Mouse (Mus musculus): Measurements from ENCODE around the gene Hexim2. TPM values are rescaled to one million over a fixed set of nuclear protein-coding genes. Genes with fewer than 3 reads are reported as not detected.

Hexim2 gene
- 3.3 TPM for polyA plus RNA-seq (2017; shearing (Covaris generic))

GRCm38 (mm10) chr11:103131701-103132575, at the start of gene Hexim2:
Hexim2 (plus strand) TSS chr11:103132429.

GRCm38 (mm10) chr11:103101481-103101865, 30.8 kb upstream of the Hexim2 start, which contains the start of the genes Plcd3 and Acbd4:
Plcd3 (minus strand) TSS chr11:103101658.
Acbd4 (plus strand) TSS chr11:103101682.

GRCm38 (mm10) chr11:103116008-103116818, 16.0 kb upstream of the Hexim2 start, which contains the start of gene Hexim1:
Hexim1 (plus strand) TSS chr11:103116231.

GRCm38 (mm10) chr11:103170494-103171285, 38.5 kb downstream of the Hexim2 start, which contains the start of gene Fmnl1:
Fmnl1 (plus strand) TSS chr11:103171107.

Other genes with a start within 250 kb of the Hexim2 start
- not detected for gene Fam187a, start 247.3 kb upstream of the Hexim2 start, polyA plus RNA-seq (2017; shearing (Covaris generic))
- gene Gfap, start 231.5 kb upstream of the Hexim2 start, polyA plus RNA-seq (2017; shearing (Covaris generic)) = not detected
- 0.10 TPM for gene Kif18b, start 207.3 kb upstream of the Hexim2 start, polyA plus RNA-seq (2017; shearing (Covaris generic))
- not detected for gene C1ql1, start 185.7 kb upstream of the Hexim2 start, polyA plus RNA-seq (2017; shearing (Covaris generic))
- gene Nmt1, start 104.2 kb upstream of the Hexim2 start, polyA plus RNA-seq (2017; shearing (Covaris generic)) = 76.8 TPM
- 10.3 TPM for gene Dcakd, start 104.1 kb upstream of the Hexim2 start, polyA plus RNA-seq (2017; shearing (Covaris generic))
- not detected for gene Plcd3, start 30.8 kb upstream of the Hexim2 start, polyA plus RNA-seq (2017; shearing (Covaris generic))
- gene Acbd4, start 30.7 kb upstream of the Hexim2 start, polyA plus RNA-seq (2017; shearing (Covaris generic)) = 33.6 TPM
- gene Hexim1, start 16.2 kb upstream of the Hexim2 start, polyA plus RNA-seq (2017; shearing (Covaris generic)) = 8.1 TPM
- 168 TPM for gene Fmnl1, start 38.7 kb downstream of the Hexim2 start, polyA plus RNA-seq (2017; shearing (Covaris generic))
- gene 1700023F06Rik, start 76.1 kb downstream of the Hexim2 start, polyA plus RNA-seq (2017; shearing (Covaris generic)) = not detected
- gene Spata32, start 86.0 kb downstream of the Hexim2 start, polyA plus RNA-seq (2017; shearing (Covaris generic)) = not detected
- gene Map3k14, start 135.0 kb downstream of the Hexim2 start, polyA plus RNA-seq (2017; shearing (Covaris generic)) = 133 TPM
- 59.8 TPM for gene Arhgap27, start 231.3 kb downstream of the Hexim2 start, polyA plus RNA-seq (2017; shearing (Covaris generic))